Mouse (Mus musculus) forebrain, postnatal 0 days (tissue): ENCODE results near the gene Hnrnpl. TPM values are rescaled to one million over a fixed set of nuclear protein-coding genes. Genes with fewer than 3 reads are reported as not detected.

Source experiments
- ATAC-seq: fragments of 200-750 bp; cut with Nextera tagmentation; 2 replicates; pipeline ENCODE4 v1.8.0; 2017; ENCODE audit warnings: mild to moderate bottlenecking, moderate library complexity
- DNase-seq: peaks from one replicate; pipeline ENCODE4 v3.0.0-alpha.2; 2015
- H3K27ac ChIP-seq: fragments of 300-500 bp; sonication (generic); 2 replicates; pipeline ENCODE4 v1.5.1; 2014; ENCODE audit warnings: low read depth, mild to moderate bottlenecking, antibody characterized with exemption, low read length, moderate library complexity, mixed read lengths
- H3K27me3 ChIP-seq: fragments of 300-500 bp; sonication (generic); 2 replicates; pipeline ENCODE4 v1.6.1; 2014; ENCODE audit warnings: mild to moderate bottlenecking, low read length, mixed read lengths; ENCODE audit not compliant: insufficient read depth
- H3K36me3 ChIP-seq: fragments of 300-500 bp; sonication (generic); 2 replicates; pipeline ENCODE4 v1.6.1; 2014; ENCODE audit warnings: mild to moderate bottlenecking, moderate library complexity; ENCODE audit not compliant: insufficient read depth
- H3K4me1 ChIP-seq: fragments of 300-500 bp; sonication (generic); 2 replicates; pipeline ENCODE4 v1.6.1; 2014; ENCODE audit warnings: antibody characterized with exemption; ENCODE audit not compliant: insufficient read depth
- H3K4me2 ChIP-seq: fragments of 300-500 bp; sonication (generic); 2 replicates; pipeline ENCODE4 v1.6.1; 2014; ENCODE audit warnings: low read depth, mild to moderate bottlenecking, moderate library complexity
- H3K4me3 ChIP-seq: fragments of 300-500 bp; sonication (generic); 2 replicates; pipeline ENCODE4 v1.5.1; 2014; ENCODE audit warnings: low read depth, low read length, mixed read lengths
- H3K9ac ChIP-seq: fragments of 300-500 bp; sonication (generic); 2 replicates; pipeline ENCODE4 v1.6.1; 2014; ENCODE audit warnings: mild to moderate bottlenecking
- H3K9me3 ChIP-seq: fragments of 300-500 bp; sonication (generic); 2 replicates; pipeline ENCODE4 v1.6.1; 2016; ENCODE audit warnings: low read length
- CTCF ChIP-seq: sonication (generic); IDR thresholded peaks from 2 replicates; pipeline ENCODE4 v1.5.1; 2016; ENCODE audit warnings: antibody characterized with exemption, control low read depth, low read depth
- WGBS: fragments of 180-500 bp; shearing (Covaris S2); extraction: QIAGEN DNeasy Blood & Tissue Kit; methylation state at CpG from one replicate; pipeline ENCODE4 v1.1.7; 2014; 5-methylcytosine and 5-hydroxymethylcytosine counted together
- polyA plus RNA-seq: library from polyadenylated mRNA; unstranded; fragments of >200 nt; fragmentation: Nextera tagmentation; extraction: Ambion mirVana; gene quantifications from 2 replicates; pipeline ENCODE4 v1.2.1, GENCODE M21; 2015
- total RNA-seq: library from RNA; depleted of rRNA; stranded (reverse); fragments of >200 nt; gene quantifications from 2 replicates; pipeline ENCODE4 v1.2.3, GENCODE M21; 2014

The Hnrnpl gene
- total and polyA plus RNA-seq, 2 experiments from 2014 or later = 172 to 264 TPM

GRCm38 (mm10) chr7:28829821-28830220 is 21.5 kb downstream of the Hnrnpl start:
- no peaks in the 10 kb centered on the region for H3K9me3 ChIP-seq
- H3K4me3 ChIP-seq = no peak overlapping the region
- H3K4me1 ChIP-seq = 0 out of 2 replicates have a peak, but pooled peaks cover under 1% of the 10 kb centered on the region
- peaks cover 27% of the 10 kb centered on the region for H3K36me3 ChIP-seq
- H3K27me3 ChIP-seq = no peaks in the 10 kb centered on the region
- no peak overlapping the region for H3K9ac ChIP-seq
- WGBS = 90% methylated on average over 8 of the region's 8 CpGs
- H3K27ac ChIP-seq = no peak overlapping the region
- no peak for TF ChIP-seq CTCF
- no peak for DNase-seq
- ATAC-seq = no peak
- H3K4me2 ChIP-seq = no peak overlapping the region

GRCm38 (mm10) chr7:28830981-28831380 is 22.6 kb downstream of the Hnrnpl start:
- ATAC-seq (no peak; the same call in 1 of the 2 replicates), DNase-seq (no peak)
- H3K9ac ChIP-seq = no peak overlapping the region
- no peaks in the 10 kb centered on the region for H3K4me1 ChIP-seq
- TF ChIP-seq CTCF = no peak
- H3K27me3 ChIP-seq = no peaks in the 10 kb centered on the region
- no peak overlapping the region for H3K27ac ChIP-seq
- peaks cover 27% of the 10 kb centered on the region for H3K36me3 ChIP-seq
- H3K4me2 ChIP-seq = no peak overlapping the region
- WGBS = 91% methylated on average over 5 of the region's 5 CpGs
- no peak overlapping the region for H3K4me3 ChIP-seq
- no peaks in the 10 kb centered on the region for H3K9me3 ChIP-seq

GRCm38 (mm10) chr7:28831411-28832125 is 23.2 kb downstream of the Hnrnpl start:
- TF ChIP-seq CTCF = no peak
- WGBS = 96% methylated on average over 17 of the region's 17 CpGs
- no peak overlapping the region for H3K4me2 ChIP-seq
- H3K9ac ChIP-seq = no peak overlapping the region
- no peak for DNase-seq
- ATAC-seq = no peak
- H3K4me3 ChIP-seq = no peak overlapping the region
- H3K9me3 ChIP-seq = no peaks in the 10 kb centered on the region
- H3K27ac ChIP-seq = no peak overlapping the region
- H3K27me3 ChIP-seq = no peaks in the 10 kb centered on the region
- peaks cover 27% of the 10 kb centered on the region for H3K36me3 ChIP-seq
- no peaks in the 10 kb centered on the region for H3K4me1 ChIP-seq

- Histone ChIP-seq H3K36me3 (peaks cover 27% of the 10 kb centered on the region), H3K9me3 (no peaks in the 10 kb centered on the region), H3K9ac (no peak overlapping the region), H3K27ac (no peak overlapping the region), H3K4me2 (no peak overlapping the region), H3K4me1 (no peaks in the 10 kb centered on the region), H3K27me3 (no peaks in the 10 kb centered on the region), H3K4me3 (no peak overlapping the region)
- no peak for TF ChIP-seq CTCF
- 73% methylated on average over 6 of the region's 6 CpGs for WGBS
- no peak for ATAC-seq
- DNase-seq = no peak
These were observed 23.8 kb downstream of the Hnrnpl start for GRCm38 (mm10) chr7:28832137-28832536.

GRCm38 (mm10) chr7:28833723-28834347 is 25.5 kb downstream of the Hnrnpl start, which contains the start of gene Lgals4:
Gene Lgals4, plus strand, starts transcription at chr7:28833854.
- no peaks in the 10 kb centered on the region for H3K4me1 ChIP-seq
- 86% methylated on average over 6 of the region's 6 CpGs for WGBS
- TF ChIP-seq CTCF = no peak
- H3K4me3 ChIP-seq = no peak within 1 kb of the TSS
- H3K36me3 ChIP-seq = peaks cover 27% of the 10 kb centered on the region
- no peak within 1 kb of the TSS for H3K4me2 ChIP-seq
- no peaks in the 10 kb centered on the region for H3K27me3 ChIP-seq
- no peak within 1 kb of the TSS for H3K9ac ChIP-seq
- H3K9me3 ChIP-seq = no peaks in the 10 kb centered on the region
- H3K27ac ChIP-seq = no peak within 1 kb of the TSS
- ATAC-seq = no peak
- no peak for DNase-seq

- H3K4me3 ChIP-seq = no peak overlapping the region
- no peaks in the 10 kb centered on the region for H3K27me3 ChIP-seq
- H3K27ac ChIP-seq = no peak overlapping the region
- H3K4me2 ChIP-seq = no peak overlapping the region
- TF ChIP-seq CTCF = no peak
- ATAC-seq = no peak
- H3K9ac ChIP-seq = no peak overlapping the region
- peaks cover 3% of the 10 kb centered on the region for H3K36me3 ChIP-seq
- no peak for DNase-seq
- no peaks in the 10 kb centered on the region for H3K9me3 ChIP-seq
- WGBS = 81% methylated on average over 5 of the region's 5 CpGs
- H3K4me1 ChIP-seq = no peaks in the 10 kb centered on the region
These were observed 28.6 kb downstream of the Hnrnpl start for GRCm38 (mm10) chr7:28836936-28837335.

- Histone ChIP-seq H3K4me1 (no peaks in the 10 kb centered on the region), H3K4me3 (no peak overlapping the region), H3K4me2 (no peak overlapping the region), H3K9ac (no peak overlapping the region), H3K36me3 (no peaks in the 10 kb centered on the region), H3K27ac (no peak overlapping the region), H3K27me3 (no peaks in the 10 kb centered on the region), H3K9me3 (no peaks in the 10 kb centered on the region)
- TF ChIP-seq CTCF = no peak
- no peak for ATAC-seq
- DNase-seq = no peak
- 82% methylated on average over 9 of the region's 9 CpGs for WGBS
These were observed 30.0 kb downstream of the Hnrnpl start for GRCm38 (mm10) chr7:28838331-28838730.
